Mouse (Mus musculus) kidney, embryonic 14.5 days (tissue): Measurements from ENCODE around the gene Hnrnpab. TPM values are rescaled to one million over a fixed set of nuclear protein-coding genes. Genes with fewer than 3 reads are reported as not detected.

Source experiments
- ATAC-seq: fragments of 200-750 bp; cut with Nextera tagmentation; 2 replicates; pipeline ENCODE4 v1.8.0; 2017; ENCODE audit warnings: moderate number of reproducible peaks, mild to moderate bottlenecking, moderate TSS enrichment, moderate library complexity; ENCODE audit not compliant: low FRiP score, low TSS enrichment
- H3K27ac ChIP-seq: fragments of 300-500 bp; sonication (generic); 2 replicates; pipeline ENCODE4 v1.5.1; 2014; ENCODE audit warnings: low read depth, mild to moderate bottlenecking, low read length, moderate library complexity, mixed read lengths
- H3K27me3 ChIP-seq: fragments of 300-500 bp; sonication (generic); 2 replicates; pipeline ENCODE4 v1.6.1; 2014; ENCODE audit warnings: mild to moderate bottlenecking, low read length; ENCODE audit not compliant: control insufficient read depth, insufficient read depth
- H3K36me3 ChIP-seq: fragments of 300-500 bp; sonication (generic); 2 replicates; pipeline ENCODE4 v1.6.1; 2014; ENCODE audit warnings: low read length, mixed read lengths; ENCODE audit not compliant: control insufficient read depth, insufficient read depth
- H3K4me1 ChIP-seq: fragments of 300-500 bp; sonication (generic); 2 replicates; pipeline ENCODE4 v1.6.1; 2014; ENCODE audit warnings: low read length, mixed read lengths; ENCODE audit not compliant: control insufficient read depth, insufficient read depth
- H3K4me2 ChIP-seq: fragments of 300-500 bp; sonication (generic); replicated peaks from 2 replicates; pipeline ENCODE4 v1.6.1; 2014; ENCODE audit warnings: low read depth, mild to moderate bottlenecking, low read length
- H3K4me3 ChIP-seq: fragments of 300-500 bp; sonication (generic); 2 replicates; pipeline ENCODE4 v1.5.1; 2014; ENCODE audit warnings: mild to moderate bottlenecking, low read length
- H3K9ac ChIP-seq: fragments of 300-500 bp; sonication (generic); 2 replicates; pipeline ENCODE4 v1.6.1; 2014; ENCODE audit warnings: low read depth, mild to moderate bottlenecking, low read length, moderate library complexity
- H3K9me3 ChIP-seq: fragments of 300-500 bp; sonication (generic); 2 replicates; pipeline ENCODE4 v1.6.1; 2016; ENCODE audit warnings: low read length; ENCODE audit not compliant: control insufficient read depth
- WGBS: fragments of 180-500 bp; shearing (Covaris S2); extraction: QIAGEN DNeasy Blood & Tissue Kit; methylation state at CpG from one replicate; pipeline ENCODE4 v1.1.7; 2014; 5-methylcytosine and 5-hydroxymethylcytosine counted together
- polyA plus RNA-seq: library from polyadenylated mRNA; unstranded; fragments of >200 nt; fragmentation: Nextera tagmentation; extraction: Ambion mirVana; gene quantifications from 2 replicates; pipeline ENCODE4 v1.2.1, GENCODE M21; 2014

Hnrnpab gene
- polyA plus RNA-seq, 1 experiment from 2014 or later: 680 TPM

DNA sequence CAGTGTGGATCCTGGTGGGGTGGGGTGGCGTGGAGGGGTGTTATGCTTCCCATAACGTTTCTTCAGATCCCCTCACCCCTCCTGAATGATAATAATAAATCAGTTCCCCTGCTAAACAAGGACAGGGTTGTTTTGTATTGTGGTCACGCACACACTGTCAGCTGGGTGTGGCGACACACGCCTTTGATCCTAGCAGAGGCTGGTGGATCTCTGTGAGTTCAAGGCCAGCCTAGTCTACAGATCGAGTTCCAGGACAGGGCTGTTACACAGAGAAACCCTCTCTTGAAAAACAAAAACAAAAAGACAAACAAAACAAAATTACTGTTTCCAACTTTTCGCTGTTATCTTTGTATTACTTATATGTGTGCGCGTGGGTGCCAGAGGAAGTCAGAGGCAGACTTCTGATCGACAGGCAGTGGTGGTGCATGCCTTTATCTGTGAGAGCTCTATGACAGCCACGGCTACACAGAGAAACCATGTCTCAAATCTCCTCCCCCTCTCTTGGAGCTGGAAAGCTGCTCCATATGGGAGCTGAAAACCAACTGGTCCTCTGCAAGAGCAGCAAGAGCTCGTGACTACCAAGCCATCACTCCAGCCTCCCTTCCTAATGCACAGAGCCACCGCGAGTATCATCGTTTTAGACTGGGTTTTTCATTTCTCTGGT lies 23.1 kb upstream of the Hnrnpab start:
- Histone ChIP-seq H3K4me3 (no peak overlapping the region), H3K27me3 (no peaks in the 10 kb centered on the region), H3K27ac (no peak overlapping the region), H3K4me2 (no peak overlapping the region), H3K9ac (no peak overlapping the region), H3K9me3 (no peaks in the 10 kb centered on the region), H3K4me1 (0 out of 2 replicates have a peak, but pooled peaks cover 5% of the 10 kb centered on the region), H3K36me3 (peaks cover 36% of the 10 kb centered on the region)
- 79% methylated on average over 15 of the region's 15 CpGs for WGBS
- no peak for ATAC-seq

DNA sequence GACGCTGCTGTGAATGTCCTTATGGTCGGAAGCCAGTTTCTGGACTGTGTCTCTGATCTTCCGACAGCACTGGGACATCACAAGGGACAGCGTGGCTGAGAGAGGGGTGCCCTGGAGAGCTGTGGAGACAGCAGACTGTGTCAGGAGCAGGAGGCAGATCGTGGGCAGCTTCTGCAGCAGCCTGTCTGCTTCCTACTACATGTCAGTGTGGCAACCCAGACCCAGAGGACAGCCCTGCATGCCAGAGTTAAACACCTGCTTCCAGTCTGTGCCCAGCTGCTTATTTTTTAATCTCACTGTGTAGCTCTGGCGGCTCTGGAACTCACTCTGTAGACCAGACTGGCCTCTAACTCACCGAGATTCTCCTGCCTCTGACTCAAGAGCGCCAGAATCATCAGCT lies 21.3 kb upstream of the Hnrnpab start:
- no peak overlapping the region for H3K4me3 ChIP-seq
- H3K27me3 ChIP-seq: no peaks in the 10 kb centered on the region
- peaks cover 54% of the 10 kb centered on the region for H3K36me3 ChIP-seq
- no peak for ATAC-seq
- H3K9me3 ChIP-seq: no peaks in the 10 kb centered on the region
- H3K4me1 ChIP-seq: 0 out of 2 replicates have a peak, but pooled peaks cover 5% of the 10 kb centered on the region
- WGBS: 88% methylated on average over 8 of the region's 8 CpGs
- H3K9ac ChIP-seq: no peak overlapping the region
- H3K27ac ChIP-seq: no peak overlapping the region
- H3K4me2 ChIP-seq: no peak overlapping the region

DNA sequence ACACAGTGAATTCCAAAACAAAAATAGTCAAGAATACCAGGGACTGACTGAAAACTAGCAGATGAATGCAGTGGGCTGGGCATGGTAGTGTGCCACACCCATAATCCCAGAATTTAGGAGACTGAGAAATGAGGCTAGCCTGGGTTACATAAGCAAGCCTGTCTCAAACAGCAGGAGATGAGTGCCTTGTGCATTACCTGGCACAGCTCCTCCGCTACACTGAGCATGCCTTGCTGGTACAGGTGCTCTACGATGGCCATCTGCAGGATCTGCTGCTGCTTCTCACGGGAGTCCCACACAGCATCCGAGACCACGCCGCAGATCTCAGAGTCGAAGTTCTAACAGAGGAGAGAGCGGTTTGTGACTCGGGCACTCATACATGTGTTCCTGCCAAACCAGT lies 20.8 kb upstream of the Hnrnpab start:
- Histone ChIP-seq H3K27ac (no peak overlapping the region), H3K36me3 (peaks cover 59% of the 10 kb centered on the region), H3K9me3 (no peaks in the 10 kb centered on the region), H3K4me2 (no peak overlapping the region), H3K4me3 (no peak overlapping the region), H3K27me3 (no peaks in the 10 kb centered on the region), H3K4me1 (0 out of 2 replicates have a peak, but pooled peaks cover 3% of the 10 kb centered on the region), H3K9ac (no peak overlapping the region)
- ATAC-seq: no peak
- WGBS: 91% methylated on average over 9 of the region's 9 CpGs

DNA sequence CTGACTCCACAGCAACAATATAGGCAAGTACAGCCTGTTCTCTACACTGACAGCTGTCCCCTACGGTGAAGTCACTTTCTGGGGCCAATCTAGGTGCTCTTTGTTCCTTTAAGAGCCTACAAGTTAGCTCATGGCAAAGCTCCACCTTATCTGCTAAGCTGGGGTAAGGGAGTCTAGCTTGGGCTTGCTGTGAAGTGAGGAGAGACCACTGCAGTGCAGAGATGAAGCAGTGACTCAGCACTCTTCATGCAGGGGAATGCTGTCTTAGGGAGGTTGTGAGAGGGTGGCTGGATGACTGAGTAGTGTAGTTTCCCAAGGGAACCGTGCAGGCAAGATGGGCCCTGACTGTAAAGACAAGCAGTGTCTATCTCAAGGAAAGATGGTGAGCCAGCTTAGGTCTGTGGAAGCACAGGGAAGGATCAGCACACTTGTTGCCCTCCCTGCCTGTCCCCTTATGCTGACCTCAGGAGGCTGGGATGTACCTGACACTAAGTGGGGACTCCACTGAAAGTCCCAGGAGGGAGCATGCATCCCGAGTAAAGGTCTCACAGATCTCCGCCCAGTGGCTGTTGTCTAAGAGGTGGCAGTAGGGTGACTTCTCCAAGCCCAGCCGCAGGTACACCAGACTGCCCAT lies 18.7 kb upstream of the Hnrnpab start:
- Histone ChIP-seq H3K9ac (no peak overlapping the region), H3K9me3 (no peaks in the 10 kb centered on the region), H3K4me2 (no peak overlapping the region), H3K4me3 (no peak overlapping the region), H3K27me3 (no peaks in the 10 kb centered on the region), H3K36me3 (peaks cover 64% of the 10 kb centered on the region), H3K27ac (no peak overlapping the region), H3K4me1 (peaks cover 9% of the 10 kb centered on the region)
- ATAC-seq: no peak
- WGBS: 78% methylated on average over 5 of the region's 5 CpGs

DNA sequence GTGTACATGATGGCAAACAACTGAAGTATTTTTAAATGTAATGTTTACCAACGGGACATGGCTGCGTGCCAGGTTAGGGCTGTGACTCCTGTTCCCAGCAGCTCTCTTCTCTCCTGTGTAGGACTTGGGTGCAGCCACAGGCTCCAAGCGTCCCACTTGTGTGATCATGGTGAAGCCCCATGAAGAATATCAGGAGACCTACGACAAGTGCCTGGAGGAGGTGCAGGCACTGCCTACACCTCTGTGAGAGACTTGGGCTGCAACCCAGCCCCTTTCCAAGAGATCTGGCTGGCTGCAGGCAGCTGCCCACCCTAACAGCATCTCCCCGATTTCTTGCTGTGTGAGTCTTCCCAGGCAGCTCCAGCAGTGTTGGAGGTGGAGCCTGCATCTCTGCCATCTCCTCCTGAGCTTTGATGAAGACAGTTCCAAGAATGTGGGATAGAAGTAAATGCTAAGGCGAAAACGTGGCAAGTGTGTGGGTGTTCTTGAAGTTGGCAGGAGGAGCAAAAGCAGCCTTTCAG lies 16.4 kb upstream of the Hnrnpab start:
- no peak overlapping the region for H3K4me2 ChIP-seq
- no peak for ATAC-seq
- no peaks in the 10 kb centered on the region for H3K27me3 ChIP-seq
- H3K9me3 ChIP-seq: no peaks in the 10 kb centered on the region
- H3K4me3 ChIP-seq: no peak overlapping the region
- H3K9ac ChIP-seq: no peak overlapping the region
- 92% methylated on average over 7 of the region's 7 CpGs for WGBS
- H3K27ac ChIP-seq: no peak overlapping the region
- peaks cover 11% of the 10 kb centered on the region for H3K4me1 ChIP-seq
- peaks cover 58% of the 10 kb centered on the region for H3K36me3 ChIP-seq

DNA sequence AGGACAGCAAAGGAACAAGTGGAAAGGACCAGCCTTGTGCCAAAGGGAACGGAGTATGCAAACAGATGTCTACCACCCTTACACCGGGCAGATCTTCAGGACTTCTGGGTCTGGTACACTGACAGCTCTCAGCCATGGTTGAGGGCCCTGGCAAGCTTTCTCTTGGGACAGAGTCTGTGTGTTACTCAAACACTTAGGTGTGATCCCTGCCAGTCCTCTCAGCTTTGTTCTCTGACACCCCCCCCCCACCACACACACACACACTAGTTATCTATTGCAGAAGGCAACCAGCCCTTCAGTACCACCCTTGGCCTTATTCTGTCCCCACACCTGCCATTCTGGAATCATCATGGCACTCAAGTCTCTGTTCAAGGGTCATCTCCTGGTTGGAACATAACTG lies 15.1 kb upstream of the Hnrnpab start:
- peaks cover 45% of the 10 kb centered on the region for H3K36me3 ChIP-seq
- H3K9ac ChIP-seq: no peak overlapping the region
- no peaks in the 10 kb centered on the region for H3K27me3 ChIP-seq
- H3K4me3 ChIP-seq: no peak overlapping the region
- H3K4me1 ChIP-seq: peaks cover 11% of the 10 kb centered on the region
- ATAC-seq: no peak
- H3K9me3 ChIP-seq: no peaks in the 10 kb centered on the region
- WGBS: 95% methylated on average over 2 of the region's 2 CpGs
- no peak overlapping the region for H3K4me2 ChIP-seq
- H3K27ac ChIP-seq: no peak overlapping the region

DNA sequence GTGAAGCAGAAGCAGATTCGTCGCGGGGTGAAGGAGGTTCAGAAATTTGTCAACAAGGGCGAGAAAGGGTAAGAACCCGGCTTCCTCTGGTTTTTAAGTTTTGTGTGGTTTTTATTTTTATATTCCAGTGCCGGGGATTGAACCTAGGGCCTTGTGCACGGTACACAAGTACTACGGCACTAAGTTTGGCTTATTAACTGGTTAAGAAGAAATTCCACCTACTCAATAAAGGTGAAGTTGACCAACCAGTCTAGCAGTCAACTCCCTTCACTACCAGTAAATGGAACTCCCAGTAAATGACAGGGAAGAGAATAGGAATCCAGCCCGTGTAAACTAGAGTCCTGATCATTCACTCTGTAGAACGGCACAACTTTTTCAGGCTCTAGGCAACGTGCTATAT lies 13.4 kb upstream of the Hnrnpab start:
- peak overlapping the region; percentile 57 for H3K4me2 ChIP-seq
- peaks cover 14% of the 10 kb centered on the region for H3K4me1 ChIP-seq
- no peaks in the 10 kb centered on the region for H3K9me3 ChIP-seq
- peak overlapping the region; percentile 82 for H3K9ac ChIP-seq
- H3K27ac ChIP-seq: no peak overlapping the region
- 2% methylated on average over 11 of the region's 11 CpGs for WGBS
- peaks cover 31% of the 10 kb centered on the region for H3K36me3 ChIP-seq
- peak overlapping the region; percentile 82 for H3K4me3 ChIP-seq
- no peak for ATAC-seq
- H3K27me3 ChIP-seq: no peaks in the 10 kb centered on the region

DNA sequence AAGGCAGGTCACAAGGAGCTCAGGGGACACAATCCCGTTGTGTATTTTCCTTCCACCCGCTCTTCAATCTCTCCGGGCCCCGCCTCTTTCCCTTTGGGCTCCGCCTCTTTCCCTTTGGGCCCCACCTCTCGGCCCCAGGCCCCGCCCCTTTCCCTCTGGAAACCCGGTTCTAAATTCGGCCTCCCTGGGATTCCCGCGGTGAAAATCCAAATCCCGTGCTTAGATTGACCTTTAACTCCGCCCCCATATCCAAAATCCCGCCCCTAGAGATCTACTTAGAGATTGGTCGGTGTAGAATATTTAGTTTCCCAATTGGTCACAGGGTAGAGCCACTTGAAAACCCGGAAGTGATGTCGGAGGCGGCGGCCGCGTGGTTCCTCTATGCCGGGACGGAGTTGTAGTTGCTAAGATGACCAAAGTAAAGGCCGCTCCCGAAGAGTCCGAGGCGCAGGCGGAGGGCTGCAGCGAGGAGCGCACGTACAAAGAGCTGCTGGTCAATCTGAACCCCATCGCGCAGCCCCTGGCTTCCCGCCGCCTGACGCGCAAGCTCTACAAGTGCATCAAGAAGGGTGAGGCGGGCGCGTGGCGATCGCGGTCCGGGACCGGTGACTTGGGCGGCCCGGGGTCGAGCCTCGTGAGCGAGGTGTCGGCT lies 12.9 kb upstream of the Hnrnpab start, which contains the start of gene Nhp2:
TSS of gene Nhp2 (plus strand) at position 327 of the 652 bp plus-strand sequence.
- peak within 1 kb of the TSS; percentile 57 for H3K4me2 ChIP-seq
- peak within 1 kb of the TSS; percentile 82 for H3K9ac ChIP-seq
- no peaks in the 10 kb centered on the region for H3K27me3 ChIP-seq
- H3K4me3 ChIP-seq: peak within 1 kb of the TSS; percentile 82
- peaks cover 26% of the 10 kb centered on the region for H3K36me3 ChIP-seq
- no peaks in the 10 kb centered on the region for H3K9me3 ChIP-seq
- WGBS: under 1% methylated on average over 51 of the region's 51 CpGs
- H3K27ac ChIP-seq: no peak within 1 kb of the TSS
- ATAC-seq: peak; percentile 91
- H3K4me1 ChIP-seq: peaks cover 16% of the 10 kb centered on the region
